Mouse (Mus musculus) liver, adult 2 months (tissue): ENCODE results near the gene Gngt1.

ENCODE experiments used
- CTCF ChIP-seq: fragments of 200-500 bp; IDR thresholded peaks from 2 replicates; pipeline ENCODE4 v1.5.1; 2011; ENCODE audit warnings: low read depth, low read length, control low read depth
- POLR2A ChIP-seq: fragments of 200-500 bp; IDR thresholded peaks from 2 replicates; pipeline ENCODE4 v1.6.1; 2011; ENCODE audit warnings: low read length, control low read depth; ENCODE audit not compliant: insufficient read depth; ENCODE audit errors: extremely low read depth

- TF ChIP-seq CTCF (no peak), POLR2A (no peak)
Observed at GRCm38 (mm10) chr6:3954969-3955368, 38.6 kb upstream of the Gngt1 start.
